Mouse (Mus musculus) naive thymus-derived CD4-positive, alpha-beta T cell, adult 2 months (primary cell): Measurements from ENCODE around the gene Mapkap1.
A peak's percentile ranks its signal among the peaks of the same experiment; 100 is the strongest.

Source experiments
- DNase-seq: peaks from one replicate; pipeline ENCODE4 v3.0.0-alpha.2; 2011; ENCODE audit warnings: low read depth

Mapkap1 gene

DNA sequence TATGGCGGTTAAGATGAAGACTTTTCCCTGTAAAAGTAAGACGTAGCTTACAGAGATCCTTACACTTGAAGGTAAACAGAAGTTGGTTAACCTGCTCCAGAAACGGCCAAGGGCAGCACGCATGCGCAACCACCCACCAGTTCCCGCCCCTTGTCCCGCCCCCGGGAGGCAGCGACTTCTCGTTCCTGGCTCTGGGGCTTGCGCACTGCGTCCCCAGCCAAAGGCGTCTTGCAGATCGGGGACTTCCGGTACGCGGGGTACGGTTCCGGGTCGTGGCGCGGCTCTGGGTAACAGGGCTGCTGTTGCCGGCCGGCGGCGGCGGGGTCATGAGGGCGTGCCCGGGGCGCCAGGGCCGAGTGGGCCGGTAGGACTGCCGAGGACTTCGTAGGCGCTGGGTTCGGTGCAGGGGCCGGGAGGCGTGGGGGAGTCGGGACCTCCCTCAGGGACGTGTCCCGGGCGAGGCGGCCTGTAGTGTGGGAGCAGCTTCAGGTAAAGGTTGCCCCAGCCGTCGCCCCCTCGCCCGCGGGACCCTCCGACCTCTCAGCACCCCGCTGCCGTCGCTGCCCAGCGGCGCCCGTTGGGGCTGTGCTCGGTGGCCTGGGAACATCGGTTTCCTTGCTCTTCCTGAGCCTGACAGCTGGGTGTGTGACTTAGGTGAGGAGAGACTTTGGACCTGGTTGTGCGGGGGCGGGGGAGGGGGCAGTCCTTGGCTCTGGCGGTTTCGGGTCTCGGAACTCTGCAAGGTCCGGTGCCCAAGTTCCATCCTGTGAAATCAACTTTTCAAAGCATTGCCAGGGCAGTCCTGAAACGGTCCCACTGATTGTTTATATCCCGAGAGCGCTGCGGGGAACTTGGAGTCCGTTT, at the start of gene Mapkap1:
TSS of gene Mapkap1 (plus strand) at position 171 of the 864 bp plus-strand sequence.
- DNase-seq = peak; percentile 97

DNA sequence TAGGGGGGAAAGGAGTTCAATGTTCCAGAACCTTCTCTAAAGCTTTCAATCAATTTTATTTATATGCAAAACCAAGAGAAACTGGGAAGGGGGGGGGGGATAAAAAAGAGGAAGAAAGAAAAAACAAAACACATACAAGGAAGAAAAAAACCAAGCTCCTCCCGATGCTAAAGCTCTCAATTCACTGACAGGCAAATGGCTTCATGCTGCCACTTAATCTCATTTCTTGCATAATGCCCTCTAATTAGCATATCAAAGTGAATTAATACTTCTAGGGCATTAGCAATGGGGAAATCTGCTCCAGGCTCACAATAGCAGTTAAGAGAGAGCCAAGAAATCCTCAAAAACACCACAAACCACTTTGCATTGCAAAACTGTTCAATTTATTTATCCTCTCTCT, 42.9 kb upstream of the Mapkap1 start:
- no peak for DNase-seq

GRCm38 (mm10) chr2:34367024-34367423, 39.5 kb upstream of the Mapkap1 start:
- DNase-seq = no peak

DNA sequence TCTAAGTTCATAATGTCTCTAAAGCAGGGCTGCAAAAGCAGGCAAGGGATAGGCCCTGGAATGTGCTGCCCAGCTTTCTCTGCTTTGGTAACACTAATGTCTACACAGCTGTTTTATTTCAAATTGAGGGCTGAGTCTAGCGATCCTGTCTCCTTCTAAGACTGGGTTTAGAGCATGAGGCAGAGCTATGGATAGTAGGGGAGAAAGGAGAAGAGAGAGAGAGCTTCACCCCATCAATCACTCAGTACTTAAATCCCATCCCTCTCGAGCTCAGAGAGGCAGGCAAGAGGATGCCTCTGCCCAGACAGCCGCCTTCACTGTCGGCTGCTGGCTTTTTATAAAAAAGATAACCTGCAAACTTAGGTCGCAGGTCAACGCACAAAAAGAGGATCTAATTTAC, 38.2 kb upstream of the Mapkap1 start:
- no peak for DNase-seq

GRCm38 (mm10) chr2:34370349-34370724, 36.2 kb upstream of the Mapkap1 start:
- no peak for DNase-seq

DNA sequence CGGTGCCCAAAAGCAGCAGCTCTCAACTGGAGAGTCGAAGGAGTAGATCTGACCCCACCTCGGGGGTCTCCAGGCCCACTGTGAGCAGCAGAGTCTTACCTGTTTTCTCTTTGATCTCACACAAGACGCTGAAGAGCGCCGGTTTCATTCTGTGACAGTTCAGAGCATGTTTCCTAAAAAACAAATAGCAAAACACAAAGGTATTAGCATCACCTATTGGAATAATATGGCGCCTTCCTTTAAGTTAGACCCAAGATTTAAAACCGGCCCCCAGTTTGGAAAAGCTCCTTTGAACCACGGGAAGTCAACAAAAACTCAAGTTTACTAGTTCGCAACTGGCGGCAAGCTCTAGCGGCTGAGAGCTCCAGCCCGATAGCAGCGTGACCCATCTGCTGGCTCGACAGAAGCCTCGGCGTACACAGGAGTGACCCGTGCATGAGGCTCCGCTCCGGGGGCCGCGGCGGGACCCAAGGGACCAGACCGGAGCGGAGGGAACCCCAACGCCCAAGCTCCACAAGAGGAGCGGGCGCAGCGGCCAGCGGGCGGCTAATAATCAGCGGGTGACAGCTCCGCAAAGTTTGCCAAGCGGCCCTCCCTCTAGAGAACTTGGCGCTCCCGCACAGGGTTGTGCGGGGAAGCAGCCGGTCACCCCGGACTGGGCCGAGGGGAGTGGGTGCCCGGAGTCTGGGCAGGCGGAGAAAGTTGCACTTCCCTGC, 35.7 kb upstream of the Mapkap1 start:
- DNase-seq = peak; percentile 49

GRCm38 (mm10) chr2:34371441-34372304, 34.9 kb upstream of the Mapkap1 start:
- peak; percentile 62 for DNase-seq

- DNase-seq = peak; percentile 96
These were observed 34.0 kb upstream of the Mapkap1 start, which contains the start of gene Pbx3 for GRCm38 (mm10) chr2:34372305-34373301. Gene Pbx3 (minus strand): TSS chr2:34373142.

GRCm38 (mm10) chr2:34373886-34374285, 32.7 kb upstream of the Mapkap1 start:
- no peak for DNase-seq

GRCm38 (mm10) chr2:34374349-34374748, 32.2 kb upstream of the Mapkap1 start:
- DNase-seq = no peak

DNA sequence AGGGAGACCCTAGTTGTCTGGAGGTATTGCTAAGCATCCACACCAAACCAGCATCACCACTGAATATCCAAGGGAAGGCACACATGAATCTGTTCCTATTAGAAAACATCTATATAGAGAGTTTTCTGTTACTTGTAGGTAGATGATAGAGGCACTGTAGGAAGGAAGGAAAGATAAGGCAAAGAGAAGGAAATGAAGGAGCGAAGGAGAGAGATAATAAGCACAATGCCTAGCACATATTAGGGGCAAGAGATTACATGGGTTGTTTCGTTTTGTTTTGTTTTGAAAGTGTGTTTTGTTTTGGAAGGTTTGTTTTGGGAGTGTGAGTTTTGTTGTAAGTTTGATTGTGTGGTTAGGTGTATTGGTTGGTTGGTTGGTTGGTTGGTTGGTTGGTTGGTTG, 27.6 kb upstream of the Mapkap1 start:
- DNase-seq = no peak

DNA sequence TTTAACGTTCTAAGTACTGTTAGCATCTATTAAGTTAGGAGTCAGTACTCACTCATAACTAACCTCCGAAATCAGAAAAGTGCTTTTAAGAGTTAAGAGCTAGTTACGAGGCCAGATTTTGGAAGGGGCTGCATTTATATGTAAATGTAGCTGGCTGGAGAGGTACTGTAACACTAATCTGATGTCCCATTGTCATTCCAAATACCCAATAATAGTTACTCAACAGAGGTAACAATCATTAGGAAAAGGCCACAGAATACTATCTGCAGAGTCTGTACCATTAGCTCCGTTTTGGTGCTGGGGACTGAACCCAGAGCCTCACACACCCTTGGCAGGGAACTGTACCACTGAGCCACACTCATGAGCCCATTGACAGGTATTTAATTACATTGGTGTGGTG, 7.0 kb upstream of the Mapkap1 start:
- no peak for DNase-seq

DNA sequence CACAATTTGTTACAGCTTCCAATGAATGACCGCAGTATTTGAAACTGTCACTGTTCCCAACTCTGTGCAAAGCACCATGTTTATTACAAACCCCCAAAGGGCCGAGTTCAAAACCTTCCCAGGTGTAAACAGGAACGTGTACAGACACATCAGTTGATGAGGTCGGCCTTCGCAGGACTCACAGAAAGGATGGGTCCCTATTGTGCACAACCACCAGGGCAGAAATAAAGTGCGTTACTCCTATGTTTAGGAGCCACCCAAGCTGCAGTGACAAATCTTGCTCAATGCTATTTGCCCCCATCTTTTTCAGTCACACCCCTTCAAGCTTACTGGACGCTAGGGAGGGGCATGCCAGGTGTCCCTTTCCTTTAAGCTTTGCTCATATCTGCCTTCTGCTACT, 1.0 kb downstream of the Mapkap1 start:
- peak; percentile 15 for DNase-seq

DNA sequence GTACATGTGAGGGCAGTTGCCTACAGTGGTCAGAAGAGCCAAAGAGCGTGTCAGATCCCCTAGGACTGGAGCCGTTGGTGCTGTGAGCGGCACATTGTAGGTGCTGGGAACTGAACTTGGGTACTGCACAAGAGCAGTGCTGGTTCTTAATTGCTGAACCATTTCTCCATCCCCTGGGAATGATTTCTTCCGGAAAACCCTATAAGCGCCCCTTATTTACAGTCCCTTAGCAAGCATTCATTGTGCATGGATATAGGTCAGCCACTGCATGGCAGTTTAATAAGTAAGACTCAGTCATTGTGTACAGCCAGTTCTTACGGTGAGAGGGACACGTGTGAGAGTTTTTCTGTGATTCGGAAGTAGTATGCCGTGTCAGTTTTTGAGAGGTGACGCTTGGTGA, 1.8 kb downstream of the Mapkap1 start:
- no peak for DNase-seq

- no peak for DNase-seq
These were observed 3.3 kb downstream of the Mapkap1 start for GRCm38 (mm10) chr2:34409741-34410340.

GRCm38 (mm10) chr2:34420256-34420655, 13.7 kb downstream of the Mapkap1 start:
- no peak for DNase-seq

- DNase-seq = no peak
These were observed 17.6 kb downstream of the Mapkap1 start for GRCm38 (mm10) chr2:34424186-34424585.

GRCm38 (mm10) chr2:34425573-34426223, 19.1 kb downstream of the Mapkap1 start:
- DNase-seq = no peak

- DNase-seq = no peak
These were observed 24.1 kb downstream of the Mapkap1 start for GRCm38 (mm10) chr2:34430663-34431062.
